Mouse (Mus musculus): ENCODE measurements around the gene Dip2b.
"Not testable (repeated sequence)": the region's sequence is repeated elsewhere in the genome, so short reads cannot be mapped to it uniquely, and the experiment has no call there.

The Dip2b gene

DNA sequence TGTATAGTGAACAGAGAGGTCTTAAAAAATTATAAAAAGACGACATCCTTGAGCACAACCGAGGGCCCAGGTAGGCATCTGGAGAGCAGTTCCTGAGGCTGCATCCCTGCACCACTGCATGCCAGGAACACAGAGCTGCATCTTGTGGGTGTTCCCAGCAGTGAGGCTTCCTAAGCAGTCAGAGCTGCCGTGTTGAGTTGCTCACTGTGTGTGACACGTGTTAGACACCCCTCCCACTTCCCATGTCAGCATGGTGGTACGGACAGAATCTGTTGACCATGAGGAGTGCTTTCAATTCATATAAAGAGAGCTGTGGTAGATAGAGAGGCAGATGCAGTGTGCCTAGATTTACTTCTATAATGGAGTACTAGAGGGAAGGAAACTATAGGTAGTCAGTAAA lies 218.8 kb downstream of the Dip2b start:
- no peak for DNase-seq (ENCODE audit: low read depth, low spot score)

- DNase-seq (ENCODE audit: low read depth, low spot score): no peak
These were observed 220.4 kb downstream of the Dip2b start for GRCm38 (mm10) chr15:100258646-100259425.

DNA sequence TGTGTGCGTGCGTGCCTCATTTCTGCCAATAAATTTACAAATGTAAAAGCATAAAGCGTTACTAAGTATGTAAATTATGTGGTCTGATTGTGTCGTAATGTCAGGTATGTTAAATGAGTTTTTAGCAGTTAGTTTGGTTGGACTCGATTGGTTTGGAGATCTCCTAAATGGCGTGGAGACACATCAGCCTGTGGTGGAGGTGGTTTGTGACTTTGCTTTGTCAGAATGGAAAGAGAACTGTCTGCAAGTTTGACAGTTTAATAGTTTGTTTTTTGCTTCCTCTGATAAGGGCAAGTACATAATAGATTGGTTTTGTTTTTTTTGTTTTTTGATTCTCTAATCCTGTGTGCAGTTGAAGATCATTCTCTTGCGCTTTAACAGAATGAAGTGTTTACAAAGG lies 221.9 kb downstream of the Dip2b start:
- not testable (repeated sequence) for DNase-seq (ENCODE audit: low read depth, low spot score)

- DNase-seq (ENCODE audit: low read depth, low spot score): peak; percentile 11
These were observed 224.9 kb downstream of the Dip2b start for GRCm38 (mm10) chr15:100263246-100263905.

DNA sequence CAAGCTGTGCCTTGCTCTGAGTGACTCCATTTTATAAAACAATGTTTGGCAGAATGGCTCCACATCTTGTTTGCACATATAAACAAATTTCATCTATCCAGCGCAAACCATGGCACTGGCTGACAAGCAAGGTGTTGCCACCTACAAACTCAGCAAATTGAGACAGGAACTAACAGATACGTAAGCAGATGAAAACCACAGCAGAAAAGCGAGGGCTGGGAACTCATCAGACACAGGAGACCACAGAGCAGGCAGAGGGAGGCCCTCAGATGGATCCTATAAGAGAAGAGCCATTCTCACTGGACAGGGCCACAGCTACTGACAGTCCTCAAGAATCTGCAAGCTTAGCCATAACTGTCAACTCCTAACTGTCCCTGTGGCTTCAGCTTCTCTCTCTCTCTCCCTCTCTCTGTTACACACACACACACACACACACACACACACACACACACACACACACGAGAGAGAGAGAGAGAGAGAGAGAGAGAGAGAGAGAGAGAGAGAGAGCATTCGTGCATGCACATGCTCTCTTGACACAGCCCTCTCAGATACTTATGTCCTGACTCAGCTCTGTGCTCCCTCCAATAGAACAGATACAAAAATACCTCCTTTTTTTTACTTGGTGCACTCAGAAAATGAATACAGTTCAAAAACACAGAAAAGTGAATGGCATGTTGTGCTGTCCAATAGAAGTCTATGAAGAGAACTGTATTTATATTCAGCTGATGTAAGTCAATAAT lies 227.3 kb downstream of the Dip2b start:
- DNase-seq (ENCODE audit: low read depth, low spot score): no peak

- no peak for DNase-seq (ENCODE audit: low read depth, low spot score)
These were observed 230.5 kb downstream of the Dip2b start for GRCm38 (mm10) chr15:100268916-100269315.

Measured in forelimb bud, embryonic 11.5 days (tissue).